Mouse (Mus musculus) cerebellum, adult 2 months (tissue): ENCODE data around the gene Hist3h2ba.

Experiments
- CTCF ChIP-seq: fragments of 200-500 bp; IDR thresholded peaks from 2 replicates; pipeline ENCODE4 v1.5.1; 2011; ENCODE audit warnings: low read depth, mild to moderate bottlenecking, control low read depth, low read length, moderate library complexity, borderline replicate concordance; ENCODE audit not compliant: insufficient read depth
- POLR2A ChIP-seq: fragments of 200-500 bp; IDR thresholded peaks from 2 replicates; pipeline ENCODE4 v1.6.1; 2011; ENCODE audit warnings: low read length, control low read depth, borderline replicate concordance; ENCODE audit not compliant: insufficient read depth

DNA sequence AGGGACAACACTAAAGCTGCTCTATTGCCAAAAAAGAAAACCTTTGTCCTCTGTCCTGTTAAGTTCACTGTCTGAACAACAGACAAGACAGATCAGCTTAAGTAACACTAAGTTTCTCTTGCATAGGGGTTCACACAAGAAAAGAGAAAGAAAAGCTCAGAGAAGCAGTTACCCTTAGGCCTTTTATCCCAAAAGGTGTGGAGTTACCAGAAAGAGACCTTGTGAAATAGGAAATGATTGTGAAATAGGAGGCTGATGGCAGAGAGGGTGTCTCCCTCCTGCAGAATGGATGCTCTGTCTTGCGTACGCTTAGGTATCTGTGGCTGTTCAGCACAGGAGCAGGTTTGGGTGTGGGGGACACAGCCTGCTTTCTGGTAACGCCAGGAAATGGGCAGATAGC, 30.5 kb downstream of the Hist3h2ba start:
- TF ChIP-seq CTCF = no peak
- no peak for TF ChIP-seq POLR2A
